Mouse (Mus musculus) thymus, postnatal 10 days (tissue): ENCODE measurements around the gene Ckb.
"Not testable (repeated sequence)": the region's sequence is repeated elsewhere in the genome, so short reads cannot be mapped to it uniquely, and the experiment has no call there.

Experiments used
- DNase-seq, 2 experiments: peaks; one replicate each; pipeline ENCODE4 v3.0.0; 2021; ENCODE audit warnings: low spot score in 2 of 2

The Ckb gene

GRCm38 (mm10) chr12:111669000-111669788, 2.9 kb downstream of the Ckb start:
- DNase-seq: no peak

- peak; percentile 90 to 100 for DNase-seq
These were observed 3.7 kb downstream of the Ckb start for GRCm38 (mm10) chr12:111668457-111668912.

GRCm38 (mm10) chr12:111667421-111667820, 4.7 kb downstream of the Ckb start:
- no peak for DNase-seq

GRCm38 (mm10) chr12:111666380-111666779, 5.8 kb downstream of the Ckb start:
- no peak for DNase-seq

- no peak for DNase-seq
These were observed 6.9 kb downstream of the Ckb start for GRCm38 (mm10) chr12:111665041-111665880.

- DNase-seq: no peak
These were observed 7.9 kb downstream of the Ckb start for GRCm38 (mm10) chr12:111664144-111664634.

GRCm38 (mm10) chr12:111663228-111664143, 8.7 kb downstream of the Ckb start:
- DNase-seq: no peak

- DNase-seq: not testable (repeated sequence)
These were observed 10.6 kb downstream of the Ckb start for GRCm38 (mm10) chr12:111661554-111661953.

GRCm38 (mm10) chr12:111660628-111661027, 11.5 kb downstream of the Ckb start:
- DNase-seq: no peak

- no peak for DNase-seq
These were observed 12.8 kb downstream of the Ckb start for GRCm38 (mm10) chr12:111659331-111659730.

- DNase-seq: no peak
These were observed 16.4 kb downstream of the Ckb start for GRCm38 (mm10) chr12:111655695-111656094.

- peak in 1 of 2 experiments; percentile 58 for DNase-seq
These were observed 18.7 kb downstream of the Ckb start for GRCm38 (mm10) chr12:111653434-111653833.

- no peak for DNase-seq
These were observed 19.2 kb downstream of the Ckb start for GRCm38 (mm10) chr12:111652953-111653352.

GRCm38 (mm10) chr12:111648061-111648645, 24.0 kb downstream of the Ckb start:
- peak in 1 of 2 experiments; percentile 53 for DNase-seq
